Mouse (Mus musculus) ZHBTc4 (cell line): ENCODE measurements around the gene Dhrs3.
A peak's percentile ranks its signal among the peaks of the same experiment; 100 is the strongest.

Experiments
- DNase-seq: peaks from one replicate; pipeline ENCODE4 v3.0.0-alpha.2; 2011; ENCODE audit warnings: low read depth, low spot score

The Dhrs3 gene

DNA sequence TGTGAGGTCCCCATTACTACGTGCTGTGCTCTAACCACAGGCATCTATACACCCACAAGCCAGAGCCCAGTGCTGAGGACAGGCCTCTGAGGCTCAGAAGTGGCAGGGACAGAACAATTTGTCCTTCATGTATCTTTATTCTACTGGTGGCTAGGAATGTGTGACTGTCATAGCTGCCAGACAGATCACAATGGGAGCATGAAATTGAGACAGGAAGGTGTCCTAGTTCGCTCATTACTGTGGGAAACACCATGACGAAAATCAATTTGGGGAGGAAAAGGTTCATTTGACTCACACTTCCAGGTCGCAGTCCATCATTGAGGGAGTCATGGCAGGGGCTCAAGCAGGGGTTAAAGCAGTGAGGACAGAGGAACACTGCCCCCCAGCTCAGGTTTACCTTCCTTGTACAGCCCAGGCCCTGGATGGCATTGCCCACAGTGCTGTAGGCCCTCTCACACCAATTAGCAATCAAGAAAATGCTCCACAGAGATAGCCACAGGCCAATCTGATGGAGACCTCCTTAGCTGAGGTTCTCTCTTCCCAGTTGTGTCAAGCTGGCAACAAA lies 47.3 kb downstream of the Dhrs3 start:
- no peak for DNase-seq

DNA sequence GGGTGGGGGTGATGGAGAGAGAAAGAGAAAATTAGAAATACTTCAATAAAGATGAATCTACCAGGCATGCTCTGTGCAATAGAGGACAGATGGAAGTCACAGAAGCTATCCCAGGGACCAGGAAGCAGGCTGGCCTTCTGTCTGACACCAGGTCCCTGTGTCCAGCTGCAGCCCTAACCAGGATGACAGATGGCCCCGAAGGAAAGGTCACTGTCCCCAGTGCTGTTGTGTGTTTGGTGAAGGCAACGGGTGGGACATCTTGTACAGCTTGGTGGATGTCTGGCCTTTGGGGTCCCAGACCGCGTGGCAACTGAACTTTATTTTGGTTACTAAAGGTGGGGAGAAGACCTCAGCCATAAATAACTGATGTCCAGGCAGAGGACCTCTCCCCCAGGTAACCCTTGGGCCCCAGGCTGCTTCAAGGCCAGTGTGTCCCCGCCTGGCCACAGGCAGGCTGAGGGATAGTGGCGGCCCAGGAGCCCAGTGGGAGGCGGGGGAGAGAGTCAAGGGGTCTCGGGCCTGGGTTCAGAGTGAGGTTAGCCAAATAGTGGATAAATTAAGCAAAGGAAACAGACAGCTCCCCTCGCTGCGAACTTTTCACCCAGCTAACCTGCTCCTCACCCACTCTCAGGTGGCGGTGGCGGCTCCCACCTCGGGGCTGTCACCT lies 48.3 kb downstream of the Dhrs3 start:
- DNase-seq = no peak

DNA sequence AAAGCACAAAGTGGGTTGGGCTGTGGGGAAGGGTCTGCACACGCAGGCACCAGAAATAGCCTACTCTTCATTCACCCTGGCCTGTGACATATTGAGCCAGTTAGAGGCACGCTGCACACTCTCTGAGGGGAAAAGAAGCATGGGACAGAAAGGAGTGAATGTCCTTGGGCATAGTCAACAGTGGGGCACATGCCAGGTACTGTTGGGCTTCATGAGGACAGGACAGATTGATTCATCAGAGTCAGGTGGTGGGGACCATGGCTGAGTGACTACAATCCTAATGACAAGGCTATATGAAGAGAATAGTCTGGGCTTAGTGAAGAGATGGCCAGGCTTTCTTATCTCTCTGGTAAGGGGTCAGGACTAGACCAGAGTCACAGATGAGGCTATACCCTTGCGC lies 49.8 kb downstream of the Dhrs3 start:
- DNase-seq = no peak

DNA sequence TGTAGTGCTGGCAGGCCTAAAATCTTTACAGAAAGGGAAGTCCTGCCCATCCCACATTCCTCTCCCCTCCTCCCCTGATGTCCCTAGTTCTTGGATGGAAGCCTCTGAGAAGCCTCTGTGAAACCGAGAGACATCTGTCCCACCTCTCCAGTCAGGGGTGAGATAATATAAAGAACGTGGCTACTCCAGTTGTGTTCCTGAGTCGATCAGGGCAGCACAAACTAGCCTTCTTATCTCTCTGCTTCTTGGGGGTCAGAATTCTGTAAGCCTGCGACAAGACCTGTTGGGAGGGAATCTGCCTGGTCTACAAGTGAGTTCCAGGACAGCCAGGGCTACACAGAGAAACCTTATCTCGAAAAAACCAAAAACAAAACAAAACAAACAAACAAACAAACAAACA lies 50.6 kb downstream of the Dhrs3 start:
- no peak for DNase-seq

DNA sequence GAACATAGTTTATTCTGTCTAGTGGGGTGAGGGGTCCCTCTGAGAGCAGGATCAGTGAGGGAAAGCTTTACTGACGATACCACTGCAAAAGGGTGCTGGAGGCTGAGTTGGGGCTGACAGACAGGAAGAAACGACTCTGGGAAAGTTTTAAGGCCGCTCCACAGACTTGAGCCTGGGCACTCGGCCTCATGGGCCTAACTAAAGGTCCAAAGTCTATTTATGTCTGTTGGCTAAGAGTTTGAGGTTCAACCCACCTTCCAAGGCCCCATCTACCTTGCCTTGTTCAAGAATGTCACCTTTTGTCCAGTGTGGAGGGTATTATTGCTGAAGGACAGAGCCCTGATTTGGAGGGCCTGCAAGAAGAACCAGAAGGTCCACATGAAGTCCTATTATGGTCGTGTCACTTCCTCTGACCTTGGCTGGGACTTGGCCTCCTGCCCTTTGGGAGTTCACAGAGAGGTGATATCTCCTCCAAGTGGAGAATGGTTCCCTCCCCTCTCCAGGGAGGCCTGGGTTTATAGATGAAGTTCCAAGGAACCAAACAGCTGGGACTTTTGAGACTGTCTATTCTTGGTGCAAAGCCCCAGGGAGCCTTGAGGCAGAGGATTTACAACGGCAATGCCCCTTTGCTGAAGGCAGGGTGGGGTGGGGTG lies 55.2 kb downstream of the Dhrs3 start:
- no peak for DNase-seq

DNA sequence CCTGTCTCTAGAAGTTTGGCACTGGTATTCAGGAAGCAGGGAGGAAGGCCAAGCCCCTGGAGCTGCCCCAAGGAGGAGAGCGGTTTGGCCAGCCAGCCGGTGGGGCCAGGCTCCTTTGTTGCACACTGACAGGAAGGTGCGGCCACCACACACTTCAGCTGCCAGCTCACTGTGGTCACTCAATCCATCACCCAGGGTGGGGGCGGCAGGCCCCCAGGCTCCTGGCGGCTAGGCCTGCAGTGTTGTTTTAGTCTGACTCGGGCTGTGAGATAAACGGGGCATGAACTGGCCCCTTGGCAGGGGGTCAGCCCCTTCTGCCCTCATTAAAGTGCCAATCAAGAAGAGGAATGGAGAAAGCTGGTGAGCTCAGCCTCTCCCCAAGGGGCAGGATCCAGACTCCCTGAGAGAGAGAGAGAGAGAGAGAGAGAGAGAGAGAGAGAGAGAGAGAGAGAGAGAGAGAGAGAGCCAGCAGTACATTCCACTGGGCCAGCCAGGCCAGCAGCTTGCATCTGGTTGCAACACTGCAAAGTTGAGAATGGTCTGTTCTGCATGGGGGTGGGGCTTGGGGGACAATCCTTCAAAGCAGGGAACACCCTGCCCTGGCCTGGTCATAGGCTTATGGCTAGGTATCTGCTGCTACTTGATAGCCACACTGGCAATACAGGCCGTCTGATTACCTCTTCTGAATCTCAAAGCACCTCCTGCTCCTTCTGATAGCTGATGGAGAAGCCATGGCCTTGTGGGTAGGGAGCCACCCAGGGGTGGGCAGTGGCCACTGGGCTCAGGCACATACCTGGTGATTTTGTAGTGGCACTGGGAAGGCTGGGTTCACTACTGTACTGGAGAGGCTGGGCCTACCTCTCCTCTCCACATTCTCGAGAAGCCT lies 57.1 kb downstream of the Dhrs3 start:
- DNase-seq = no peak

DNA sequence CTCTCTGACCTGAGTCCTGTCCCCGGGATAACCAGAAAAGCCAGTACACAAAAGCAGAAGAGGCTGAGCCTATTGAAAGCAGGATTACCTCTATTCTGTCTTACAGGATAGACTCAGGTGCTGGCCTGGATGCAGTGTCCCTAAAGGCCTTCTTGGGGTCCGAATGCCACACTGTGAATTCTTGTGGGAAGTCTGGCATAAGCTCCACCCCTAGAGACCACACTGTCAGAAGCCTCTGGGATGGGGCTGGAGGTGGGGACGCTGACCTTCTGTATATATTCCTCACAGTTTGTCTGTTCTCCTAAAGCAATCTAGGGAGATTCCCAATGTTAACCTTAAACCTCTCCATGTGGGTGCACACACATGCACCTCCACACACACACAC lies 57.7 kb downstream of the Dhrs3 start:
- no peak for DNase-seq

DNA sequence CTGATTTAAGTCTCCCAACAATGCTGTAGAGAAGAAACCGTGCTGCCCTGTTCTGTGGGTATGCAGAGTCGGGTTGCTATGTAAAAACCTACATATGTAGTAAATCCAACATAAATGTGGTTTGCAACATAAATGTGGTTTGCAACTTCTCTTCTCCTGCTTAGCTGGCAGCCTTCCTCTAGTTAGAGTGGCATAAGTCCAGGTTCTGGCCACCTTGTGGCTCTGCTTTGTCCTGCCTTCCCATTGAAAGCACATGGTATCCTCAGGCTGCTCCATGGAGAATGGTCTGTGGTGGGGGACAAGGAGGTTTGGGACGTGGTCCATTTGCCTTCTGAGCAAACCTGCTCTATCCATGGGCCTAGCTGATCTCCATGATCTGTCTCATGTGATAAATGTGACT lies 58.3 kb downstream of the Dhrs3 start:
- DNase-seq = no peak

DNA sequence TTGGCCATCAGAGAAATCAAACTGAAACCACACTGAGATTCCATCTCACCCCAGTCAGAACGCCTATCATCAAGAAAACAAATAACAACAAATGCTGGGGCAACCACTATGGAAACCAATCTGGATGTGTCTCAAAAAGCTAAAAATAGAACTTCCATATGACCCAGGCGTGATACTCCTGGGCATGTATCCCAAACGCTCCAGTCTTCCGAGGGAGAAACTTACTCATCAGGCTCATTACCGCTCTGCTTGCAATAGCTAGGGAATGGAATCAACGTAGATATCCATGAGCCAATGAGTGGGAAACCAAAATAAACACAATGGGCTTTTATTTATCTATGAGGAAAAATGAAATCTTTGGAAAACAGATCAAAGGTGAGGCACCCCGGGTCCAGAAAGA lies 59.2 kb downstream of the Dhrs3 start:
- no peak for DNase-seq

DNA sequence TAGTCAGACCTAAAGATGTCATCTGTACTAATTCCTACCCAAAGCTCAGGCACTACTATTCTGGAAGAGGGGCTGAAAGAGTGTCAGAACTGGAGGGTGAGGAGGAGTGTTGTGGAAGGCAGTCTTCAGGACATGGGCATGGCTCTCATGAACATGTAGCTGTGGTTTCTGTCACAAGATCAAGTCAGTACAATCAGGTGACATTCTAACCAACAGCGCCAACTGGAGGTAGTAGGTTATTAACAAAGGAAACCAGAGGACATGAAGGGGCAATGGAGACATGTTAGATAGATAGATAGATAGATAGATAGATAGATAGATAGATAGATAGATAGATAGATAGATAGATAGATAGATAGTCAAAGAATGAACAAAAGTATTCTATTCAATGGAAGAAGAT lies 60.8 kb downstream of the Dhrs3 start:
- no peak for DNase-seq

DNA sequence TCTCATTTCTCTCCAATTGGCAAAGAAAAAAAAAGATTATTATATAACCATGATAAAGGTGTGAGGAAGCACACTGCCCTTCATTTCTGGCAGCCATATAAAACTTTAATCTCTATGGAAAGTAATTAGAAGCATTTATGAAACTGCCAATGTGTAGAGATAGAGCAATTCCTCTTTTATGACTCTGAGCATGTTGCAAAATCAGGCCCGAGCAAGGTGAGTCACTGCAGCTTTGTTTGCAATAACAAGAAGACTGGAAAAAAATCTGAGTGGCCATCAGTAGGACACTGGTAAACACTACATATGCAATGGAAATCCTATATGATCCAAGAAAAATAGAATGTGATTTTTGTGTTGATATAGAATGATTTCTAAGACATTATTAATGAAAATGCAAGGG lies 63.2 kb downstream of the Dhrs3 start:
- no peak for DNase-seq

DNA sequence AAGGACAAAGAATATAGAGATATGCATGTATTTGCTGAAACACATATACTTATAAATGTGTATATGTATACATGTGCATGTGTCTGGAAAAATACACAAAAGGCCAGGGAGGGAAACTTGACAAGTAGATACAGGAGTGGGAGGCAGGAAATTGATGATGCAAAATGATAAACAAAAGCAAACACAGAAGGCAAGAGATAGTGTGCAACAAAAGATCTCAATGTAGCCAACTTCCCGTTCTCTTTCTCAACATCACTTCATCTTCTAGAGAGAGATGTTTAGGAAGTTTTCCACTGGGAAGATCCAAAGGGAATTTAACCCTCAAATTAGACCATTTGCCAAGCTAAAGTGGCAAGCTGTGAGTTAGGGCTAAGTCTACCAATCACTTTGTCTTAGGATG lies 63.7 kb downstream of the Dhrs3 start:
- no peak for DNase-seq

DNA sequence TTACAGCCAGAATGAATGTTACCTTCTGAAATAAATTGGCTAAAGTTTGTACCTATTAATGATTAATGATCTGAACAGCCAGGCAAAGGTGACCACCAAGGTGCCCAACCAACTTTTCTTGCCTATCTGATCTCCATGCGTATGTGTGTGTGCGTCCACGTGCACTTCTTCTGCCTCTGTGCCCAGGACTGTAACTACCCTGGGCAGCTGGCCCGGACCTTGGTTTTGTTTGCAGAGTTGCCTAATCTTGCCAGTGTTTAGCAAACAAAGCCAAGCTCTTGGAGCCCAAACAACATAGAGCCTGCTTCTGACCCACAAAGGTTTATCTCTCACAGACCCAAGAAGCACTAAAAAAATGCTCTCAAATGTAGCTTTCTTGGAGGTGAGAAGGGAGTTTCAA lies 64.6 kb downstream of the Dhrs3 start:
- no peak for DNase-seq

DNA sequence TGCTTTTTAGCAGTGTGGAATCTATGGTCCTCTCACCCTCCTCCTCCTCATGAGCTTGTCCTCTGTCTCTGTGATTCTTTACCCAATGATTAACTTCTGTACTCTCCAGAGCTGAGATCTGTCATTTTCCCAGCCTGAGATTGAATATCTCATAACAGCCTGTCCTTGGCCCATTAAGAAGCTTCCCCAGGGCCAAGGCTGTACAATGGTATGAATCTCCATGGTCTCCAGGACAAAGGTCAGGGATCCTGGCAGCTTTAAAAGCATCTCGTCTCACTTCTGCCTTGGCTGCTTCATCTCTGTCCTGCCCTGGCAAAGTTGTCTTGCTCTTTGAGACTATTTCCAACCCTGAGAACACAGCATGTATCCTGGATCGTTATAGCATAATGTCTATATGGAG lies 65.1 kb downstream of the Dhrs3 start:
- no peak for DNase-seq

DNA sequence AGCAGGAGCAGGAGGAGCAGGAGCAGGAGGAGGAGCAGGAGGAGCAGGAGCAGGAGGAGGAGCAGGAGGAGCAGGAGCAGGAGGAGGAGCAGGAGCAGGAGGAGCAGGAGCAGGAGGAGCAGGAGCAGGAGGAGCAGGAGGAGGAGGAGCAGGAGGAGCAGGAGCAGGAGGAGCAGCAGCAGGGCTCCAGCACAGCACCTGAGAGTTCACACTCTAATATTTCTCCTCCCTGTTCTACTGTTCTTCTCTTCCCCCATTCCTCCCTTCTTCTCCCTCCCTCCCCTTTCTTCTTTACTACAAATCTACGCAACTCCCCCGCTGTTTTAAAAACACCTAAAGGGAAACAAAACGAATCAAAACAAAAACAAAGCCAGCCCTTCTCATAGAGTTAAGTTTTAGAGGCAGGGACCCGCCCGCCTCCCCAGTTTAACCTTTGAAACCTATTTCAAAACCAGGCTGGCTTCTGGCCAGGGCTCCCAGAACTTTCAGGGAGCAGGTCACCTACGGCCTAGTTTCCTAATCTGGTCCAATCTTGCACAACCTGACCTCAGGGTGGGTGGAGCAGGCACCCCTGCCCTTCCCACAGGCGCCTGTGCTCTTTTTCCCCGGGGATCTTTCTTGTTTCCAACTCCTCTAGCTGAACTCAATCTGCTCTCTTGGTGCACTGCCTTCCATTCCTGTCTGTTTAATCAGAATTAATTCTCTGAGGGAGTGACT lies 67.7 kb downstream of the Dhrs3 start:
- peak; percentile 12 for DNase-seq

DNA sequence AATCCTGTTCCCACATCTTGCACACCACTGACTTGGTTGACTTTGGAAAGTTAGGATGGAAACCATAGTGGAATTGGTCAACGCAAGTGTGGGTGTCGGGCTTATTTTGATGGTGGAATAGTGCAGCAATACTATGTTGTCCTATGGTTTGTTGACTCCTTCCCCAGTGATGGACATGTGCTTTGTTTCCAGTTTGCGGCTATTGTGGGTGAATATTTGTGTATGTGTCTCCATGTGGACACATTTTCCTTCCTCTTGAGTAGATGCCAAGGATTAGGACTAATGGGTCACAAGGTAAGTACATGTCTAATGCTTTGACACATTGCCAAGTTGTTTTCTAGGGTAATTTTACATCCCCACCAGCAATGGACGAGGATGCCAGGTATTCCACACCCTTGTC lies 68.6 kb downstream of the Dhrs3 start:
- DNase-seq = no peak

DNA sequence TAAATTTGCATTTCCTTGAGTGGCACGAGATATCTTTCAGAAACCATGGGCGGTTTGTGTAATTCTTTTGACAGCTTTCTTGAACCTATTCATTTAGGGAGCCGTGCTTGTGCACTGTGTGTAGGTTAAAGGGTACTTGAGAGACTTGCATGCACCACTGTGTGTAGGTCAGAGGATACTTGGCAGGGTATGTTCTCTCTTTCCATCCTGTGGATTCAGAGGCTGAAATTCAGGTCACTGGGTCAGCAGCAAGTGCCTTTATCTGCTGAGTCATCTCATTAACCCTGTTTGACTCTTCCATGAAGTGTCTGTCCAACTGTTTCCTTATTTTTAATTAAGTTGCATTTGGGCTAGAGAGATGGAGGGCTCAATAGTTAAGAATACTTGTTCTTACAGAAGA lies 69.1 kb downstream of the Dhrs3 start:
- DNase-seq = no peak

DNA sequence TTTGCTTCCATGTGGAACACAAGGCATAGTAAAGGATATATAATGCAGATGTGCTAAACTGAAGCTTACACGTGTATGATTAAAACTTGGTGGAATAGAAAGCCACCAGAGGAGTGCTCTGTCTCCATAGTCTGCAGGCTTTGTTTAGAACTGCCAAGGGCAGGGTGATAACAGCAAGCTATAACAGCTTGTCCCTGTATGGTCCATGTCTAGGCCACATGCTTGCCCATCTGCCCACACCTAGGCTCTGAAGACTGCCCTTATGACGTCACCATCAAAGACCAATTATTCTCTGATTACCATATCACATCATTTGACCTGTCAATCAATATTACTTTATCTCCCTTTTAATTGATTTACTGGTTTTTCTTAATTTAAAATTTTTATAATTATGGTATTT lies 72.6 kb downstream of the Dhrs3 start:
- DNase-seq = no peak

DNA sequence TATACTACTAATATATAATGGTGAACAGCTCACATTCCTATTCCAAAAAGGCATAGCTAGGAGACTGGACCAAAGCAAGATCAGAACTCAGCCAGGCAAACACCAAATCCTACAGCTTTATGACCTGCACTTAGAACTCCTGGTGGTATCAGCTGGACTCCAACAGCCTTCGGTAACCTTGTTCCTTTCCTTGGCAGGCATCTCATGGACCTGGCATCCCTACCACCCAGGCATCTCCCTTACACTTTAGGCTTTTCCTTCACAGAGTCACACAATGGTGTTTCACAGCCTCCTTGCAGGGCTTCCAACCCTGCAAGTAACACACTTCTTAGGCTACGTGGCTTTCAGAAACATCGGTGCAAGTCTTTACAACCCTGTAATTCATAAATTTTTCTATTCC lies 75.7 kb downstream of the Dhrs3 start:
- no peak for DNase-seq

DNA sequence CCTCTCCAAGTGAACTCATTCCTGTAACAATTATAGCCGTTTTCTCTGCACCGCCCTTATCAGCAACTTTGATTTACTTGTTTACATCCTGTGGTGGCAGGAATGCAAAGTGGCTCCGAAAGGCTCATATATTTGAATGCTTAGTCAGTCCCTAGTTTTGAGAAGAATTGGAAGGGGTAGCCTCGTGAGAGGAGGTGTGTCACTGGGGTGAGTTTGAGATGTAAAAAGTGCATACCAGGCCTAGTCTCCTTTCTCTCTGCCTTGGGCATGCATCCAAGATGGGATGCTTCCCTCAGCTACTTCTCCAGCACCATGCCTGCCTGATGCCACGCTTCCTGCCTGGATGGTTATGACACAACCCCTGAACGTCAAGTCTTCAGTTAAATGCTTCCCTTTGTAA lies 76.4 kb downstream of the Dhrs3 start:
- DNase-seq = no peak

DNA sequence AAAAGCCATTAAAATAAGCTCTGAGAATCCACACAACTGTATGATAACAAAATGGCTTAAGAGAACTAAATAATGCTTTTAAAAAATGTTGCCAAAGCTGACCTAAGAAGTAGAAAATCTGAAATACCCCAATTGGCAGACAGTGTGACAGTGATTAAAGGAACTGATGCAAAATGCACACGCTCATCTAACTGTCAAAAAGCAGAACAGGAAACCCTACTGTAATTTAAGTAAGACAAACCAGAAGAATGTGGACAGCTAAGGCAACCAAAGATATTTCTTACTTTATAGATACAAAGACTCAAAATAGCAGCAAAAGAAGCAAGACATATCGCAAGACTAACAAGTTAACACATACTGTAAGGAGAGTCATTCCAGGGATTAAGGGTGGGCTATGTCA lies 78.4 kb downstream of the Dhrs3 start:
- no peak for DNase-seq
